Mouse (Mus musculus): ENCODE results near the gene Med9.
"Not testable (repeated sequence)": the region's sequence is repeated elsewhere in the genome, so short reads cannot be mapped to it uniquely, and the experiment has no call there.

Gene Med9

DNA sequence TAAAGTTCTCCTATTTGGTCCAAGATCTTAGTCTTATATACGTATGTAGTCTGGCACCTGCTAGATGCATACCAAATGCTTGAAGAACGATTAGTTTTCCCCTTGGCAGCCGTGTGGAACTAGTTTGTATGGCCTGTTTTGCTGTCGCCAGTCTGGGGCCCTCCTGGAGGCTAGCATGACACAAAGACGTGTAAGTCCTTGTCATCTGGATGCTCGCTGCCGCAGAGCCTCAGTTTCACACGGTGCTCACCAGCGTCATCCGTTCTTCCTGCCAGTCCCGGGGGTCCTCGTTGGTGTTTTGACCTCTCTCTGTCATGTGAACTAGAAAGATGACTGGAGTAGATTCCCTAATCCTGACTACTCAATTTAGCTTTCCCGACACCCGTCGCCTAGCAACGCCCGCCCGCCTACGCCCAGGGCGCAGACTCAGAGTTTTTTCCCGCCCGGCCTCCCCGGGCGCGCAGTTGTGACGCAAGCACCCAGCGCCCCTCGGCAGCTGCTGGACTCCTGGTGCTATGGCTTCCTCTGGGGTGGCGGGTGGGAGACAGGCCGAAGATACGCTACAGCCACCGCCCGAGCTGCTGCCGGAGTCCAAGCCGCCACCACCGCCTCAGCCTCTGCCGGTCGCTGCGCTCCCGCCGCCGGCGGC, at the start of gene Med9:
TSS of gene Med9 (plus strand) at position 455 of the 649 bp plus-strand sequence.
- peak; percentile 92 to 96 for DNase-seq (ENCODE audit: low spot score in 2 of 2)

DNA sequence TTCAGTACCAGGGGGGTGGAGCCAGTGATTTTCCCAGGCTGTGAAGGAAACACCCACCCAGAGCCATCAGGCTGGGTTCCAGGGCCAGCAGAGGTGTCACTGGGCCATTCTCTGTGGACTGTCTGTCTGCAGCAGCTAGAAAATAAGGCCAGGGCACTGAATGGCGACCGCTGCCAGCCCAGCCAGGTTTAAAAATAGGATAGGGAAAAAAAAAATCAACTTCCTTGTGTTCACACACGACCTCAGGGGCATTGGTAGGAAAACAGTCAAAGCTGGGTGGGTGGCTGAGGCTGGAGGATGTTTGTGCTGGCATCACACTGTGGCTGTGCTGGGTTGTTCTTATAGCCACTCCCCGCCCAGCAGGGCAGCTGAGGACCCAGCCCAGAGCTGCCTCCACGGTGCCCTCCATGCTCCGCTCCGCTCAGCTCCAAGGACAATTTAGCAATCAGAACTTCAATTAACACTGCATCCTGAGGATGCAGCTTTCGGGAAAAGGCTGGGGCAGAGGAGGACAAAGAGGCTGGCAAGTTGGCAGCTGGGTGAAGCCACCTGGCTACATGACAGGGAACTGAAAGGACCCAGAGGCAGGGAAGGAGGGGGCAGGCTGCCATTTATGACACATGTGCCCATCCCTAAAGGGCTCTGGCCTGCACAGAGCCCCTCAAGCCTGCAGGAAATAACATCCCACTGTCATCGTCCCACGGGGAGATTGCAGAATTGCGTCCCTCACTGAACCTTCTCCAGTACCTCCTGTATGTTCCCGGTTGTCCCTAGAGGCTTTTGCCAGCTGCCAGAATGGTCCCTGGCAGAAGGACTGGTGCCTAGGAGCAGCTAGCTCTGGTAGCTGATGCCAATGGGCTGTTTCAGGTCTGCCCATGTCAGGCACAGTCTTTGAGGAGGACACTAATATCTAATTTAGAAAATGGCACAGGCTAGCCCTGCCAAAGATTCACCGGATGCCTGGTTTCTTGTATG, 48.0 kb upstream of the Med9 start:
- no peak for DNase-seq (ENCODE audit: low spot score in 2 of 2)

DNA sequence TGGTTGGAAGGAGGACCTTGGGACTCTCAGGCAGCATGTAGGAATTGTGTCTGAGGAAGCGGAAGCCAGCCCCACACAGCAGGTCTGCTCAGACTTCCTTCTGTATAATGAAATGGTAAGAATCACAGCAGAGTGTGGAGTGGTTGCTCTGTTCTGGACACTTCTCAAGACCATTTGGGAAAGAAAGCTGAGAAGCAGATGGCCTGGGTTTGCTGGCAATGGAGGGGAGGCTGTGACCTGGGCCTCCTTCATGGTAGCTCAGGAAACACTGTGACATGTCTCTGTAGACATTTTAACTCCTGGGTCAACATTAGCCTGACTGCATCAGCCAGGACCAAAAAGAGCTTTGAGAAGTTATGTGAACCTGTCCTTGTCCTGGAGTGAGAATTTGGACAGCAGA, 47.0 kb upstream of the Med9 start:
- DNase-seq (ENCODE audit: low spot score in 2 of 2): no peak

DNA sequence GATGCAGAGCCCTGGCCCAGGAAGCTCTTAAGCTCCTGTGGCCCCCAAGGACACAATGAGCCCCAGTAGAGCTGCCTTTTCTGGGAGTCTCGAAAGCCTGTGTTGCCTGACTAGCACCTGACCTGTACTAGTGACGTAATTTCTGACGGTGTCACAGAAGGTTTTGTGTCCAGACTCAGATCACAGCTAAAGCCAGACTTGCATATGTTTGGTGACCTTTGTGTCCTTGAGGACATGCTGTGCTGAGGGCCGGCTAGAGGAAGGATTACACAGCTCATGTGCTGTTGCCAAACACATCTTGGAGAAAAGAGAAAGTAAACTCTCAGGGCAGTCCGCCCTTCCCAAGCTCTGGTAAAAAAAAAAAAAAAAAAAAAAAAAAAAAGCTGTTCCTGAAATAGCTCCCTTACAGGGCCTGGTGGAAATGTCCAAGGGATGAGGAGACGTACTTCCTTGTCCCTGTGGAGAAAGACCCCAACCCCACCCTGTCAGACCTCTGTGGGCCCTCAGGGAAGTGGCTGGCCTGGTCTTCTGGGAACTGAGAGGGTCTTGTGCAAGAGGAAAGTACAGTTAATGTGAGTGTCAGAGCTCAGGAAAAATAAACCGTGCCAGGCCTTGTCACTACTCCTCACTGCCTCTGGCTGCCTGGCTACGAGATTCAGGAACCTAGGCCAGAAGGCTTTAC, 45.8 kb upstream of the Med9 start:
- DNase-seq (ENCODE audit: low spot score in 2 of 2): no peak

DNA sequence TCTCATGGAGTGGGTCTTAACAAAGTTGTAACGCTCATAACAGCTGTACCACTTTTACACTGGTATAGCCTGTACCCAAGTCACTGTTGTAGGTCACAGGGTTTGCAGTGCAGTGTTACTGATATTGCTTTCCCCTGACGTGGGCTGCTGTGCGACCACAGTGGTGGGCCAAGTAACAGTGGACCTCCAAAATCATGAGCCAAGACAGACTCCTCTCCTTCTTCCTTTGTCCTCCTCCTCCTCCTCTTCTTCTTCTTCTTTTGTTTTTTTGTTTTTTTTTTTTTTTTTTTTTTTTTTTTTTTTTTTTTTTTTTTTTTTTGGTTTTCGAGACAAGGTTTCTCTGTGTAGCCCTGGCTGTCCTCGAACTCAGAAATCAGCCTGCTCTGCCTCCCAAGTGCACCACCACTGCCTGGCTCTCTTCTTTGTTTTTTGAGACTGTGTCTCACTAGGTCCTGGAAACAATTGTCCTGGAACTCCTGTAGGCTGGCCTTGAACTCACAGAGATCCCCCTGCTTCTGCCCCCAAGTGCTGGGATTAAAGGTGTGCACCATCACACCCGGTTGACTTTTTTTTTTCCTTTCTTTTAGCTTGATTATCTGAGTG, 41.4 kb upstream of the Med9 start:
- DNase-seq (ENCODE audit: low spot score in 2 of 2): no peak

DNA sequence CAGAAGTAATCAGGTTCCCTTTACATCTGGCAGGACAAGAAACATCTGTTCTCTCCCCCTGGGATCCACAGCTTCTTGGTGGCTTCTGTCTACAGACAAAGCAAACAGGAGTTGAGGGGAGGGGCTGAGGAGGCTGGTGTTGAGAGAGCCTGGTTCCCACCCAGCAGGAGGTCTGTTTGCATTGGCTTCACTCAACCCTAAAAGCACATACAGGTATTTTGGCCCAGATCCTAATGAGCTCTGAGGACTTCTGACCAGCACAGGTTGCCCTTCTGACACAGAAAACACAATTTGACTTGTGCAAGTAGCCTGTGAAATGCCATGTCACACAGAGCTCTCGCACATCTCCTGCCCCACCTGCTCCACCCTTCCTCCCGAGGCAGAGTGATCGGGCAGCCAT, 39.6 kb upstream of the Med9 start:
- DNase-seq (ENCODE audit: low spot score in 2 of 2): no peak

DNA sequence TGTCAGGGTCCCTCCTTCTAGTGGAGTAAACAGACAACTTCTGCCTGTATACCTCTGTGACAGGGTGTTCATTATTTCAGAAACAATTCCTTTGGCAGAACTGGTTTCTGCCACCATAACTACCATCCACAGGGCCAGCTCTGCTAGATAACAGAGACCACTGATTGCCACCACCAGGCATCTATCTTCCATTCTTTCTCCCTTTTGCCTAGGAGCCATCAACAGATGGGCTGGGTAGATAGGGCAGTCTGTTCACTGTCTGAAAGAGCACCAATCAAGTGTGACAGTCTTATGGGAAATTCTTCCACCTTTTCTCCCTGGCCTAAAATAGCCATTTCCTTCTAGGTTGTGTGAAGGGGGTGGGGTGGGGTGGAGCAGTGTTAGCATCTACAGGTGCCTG, 37.4 kb upstream of the Med9 start:
- DNase-seq (ENCODE audit: low spot score in 2 of 2): no peak

DNA sequence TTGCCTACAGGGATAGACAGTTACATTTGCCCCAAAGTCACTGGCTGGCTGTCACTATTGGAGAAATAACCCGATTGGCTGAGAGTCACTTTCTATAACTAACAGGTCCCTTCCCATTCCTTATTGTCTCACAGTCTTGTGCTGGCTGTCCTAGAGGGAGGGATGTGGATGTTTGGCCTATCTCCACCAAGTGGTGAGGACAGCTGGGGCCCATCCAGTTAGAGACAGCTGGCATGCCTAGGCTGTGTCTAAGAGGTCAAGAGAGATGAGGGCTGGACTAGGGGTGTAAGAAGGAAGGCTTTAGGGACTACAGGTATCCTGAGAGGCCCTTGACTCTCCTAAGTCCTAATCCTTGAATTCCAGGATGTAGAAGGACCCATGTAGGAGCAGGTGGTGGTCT, 36.5 kb upstream of the Med9 start:
- no peak for DNase-seq (ENCODE audit: low spot score in 2 of 2)

DNA sequence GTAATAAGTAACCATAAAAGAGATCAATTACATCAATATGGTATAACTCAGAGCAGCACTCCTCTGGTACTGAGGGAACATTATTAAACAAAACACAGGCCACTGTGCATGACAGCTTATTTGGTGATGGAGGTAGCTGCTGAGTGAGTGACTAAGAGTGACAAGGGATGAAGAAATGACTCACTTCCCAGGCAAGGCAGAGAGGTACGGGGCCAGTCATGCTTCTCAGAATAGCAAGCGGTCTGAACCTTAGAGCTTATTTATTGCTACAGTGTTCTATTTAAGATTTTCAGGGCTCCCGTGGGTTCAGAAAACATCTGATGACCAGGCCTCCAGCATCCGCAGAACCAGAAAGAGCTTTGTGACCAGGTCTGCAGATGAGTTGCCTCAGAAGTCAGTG, 34.3 kb upstream of the Med9 start:
- DNase-seq (ENCODE audit: low spot score in 2 of 2): no peak

DNA sequence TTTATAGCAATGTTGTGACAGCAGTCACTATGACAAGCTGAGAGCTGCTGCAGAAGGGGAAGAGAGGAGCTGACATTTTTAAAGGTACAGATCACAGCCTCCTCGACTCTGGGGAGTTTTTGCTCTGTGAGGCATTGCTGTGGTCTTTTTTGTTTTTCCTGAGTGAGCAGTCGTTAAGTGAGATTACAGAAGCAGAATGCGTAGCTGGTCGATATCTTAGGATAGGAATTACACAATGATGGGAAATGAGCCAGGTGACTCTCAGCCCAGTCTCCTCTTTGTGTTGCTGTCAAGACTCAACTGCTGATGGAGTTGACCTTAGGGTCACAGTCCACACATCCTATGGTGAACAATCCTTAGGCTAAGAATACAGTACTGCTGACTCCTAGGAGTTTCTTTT, 30.0 kb upstream of the Med9 start:
- no peak for DNase-seq (ENCODE audit: low spot score in 2 of 2)

DNA sequence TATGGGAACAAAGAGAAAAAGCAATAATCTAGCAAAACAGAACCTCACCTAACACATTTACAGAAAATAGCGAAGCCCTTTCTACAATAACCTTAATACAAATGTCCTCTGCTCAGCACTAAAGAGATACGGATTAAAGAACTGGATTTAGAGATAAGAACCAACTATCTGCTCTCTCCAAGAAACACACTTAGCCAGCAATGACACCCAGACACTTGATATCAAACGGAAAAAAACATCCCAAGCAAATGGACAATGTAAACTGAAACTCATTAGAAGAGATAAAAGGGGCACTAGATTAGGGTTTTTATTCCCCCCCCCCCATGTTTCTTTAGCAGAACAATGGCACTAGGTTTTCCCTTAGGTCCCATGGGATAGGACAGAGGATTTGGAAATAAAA, 28.6 kb upstream of the Med9 start:
- no peak for DNase-seq (ENCODE audit: low spot score in 2 of 2)

DNA sequence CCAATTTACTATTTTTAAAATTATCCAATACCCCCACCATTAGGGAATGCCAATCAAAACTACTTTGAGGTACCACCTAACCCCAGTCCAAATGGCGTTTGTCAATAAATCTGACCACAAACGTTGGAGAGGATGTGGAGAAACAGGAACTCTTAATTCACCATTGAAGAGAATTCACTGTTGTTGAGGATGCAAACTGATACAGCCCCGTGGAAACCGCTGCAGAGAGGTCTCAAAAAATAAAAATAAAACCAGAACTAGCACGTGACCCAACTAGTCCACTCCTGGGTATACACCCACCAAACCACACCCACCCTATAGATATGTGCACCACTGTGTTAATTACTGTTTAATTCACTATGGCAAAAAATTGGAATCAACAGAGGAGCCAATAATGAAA, 27.7 kb upstream of the Med9 start:
- no peak for DNase-seq (ENCODE audit: low spot score in 2 of 2)

DNA sequence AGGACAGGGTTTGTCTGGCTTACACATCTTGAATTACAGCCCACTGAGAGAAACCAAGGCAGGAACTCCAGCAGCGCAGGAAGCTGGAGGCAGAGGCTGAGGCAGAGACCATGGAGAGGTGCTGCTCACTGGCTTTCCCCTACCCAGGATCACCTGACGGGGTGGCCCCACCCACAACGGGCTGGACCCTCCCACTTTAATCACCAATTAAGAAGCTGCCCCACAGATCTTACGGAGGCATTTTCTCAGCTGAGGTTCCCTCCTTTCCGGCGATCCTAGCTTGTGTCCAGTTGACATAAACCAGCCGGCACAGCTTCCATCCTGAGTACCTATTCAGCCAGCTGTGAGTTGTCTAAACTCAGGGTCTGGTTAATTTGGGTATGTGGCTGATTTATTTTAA, 26.7 kb upstream of the Med9 start:
- peak in 1 of 2 experiments; percentile 60 for DNase-seq (ENCODE audit: low spot score in 2 of 2)

DNA sequence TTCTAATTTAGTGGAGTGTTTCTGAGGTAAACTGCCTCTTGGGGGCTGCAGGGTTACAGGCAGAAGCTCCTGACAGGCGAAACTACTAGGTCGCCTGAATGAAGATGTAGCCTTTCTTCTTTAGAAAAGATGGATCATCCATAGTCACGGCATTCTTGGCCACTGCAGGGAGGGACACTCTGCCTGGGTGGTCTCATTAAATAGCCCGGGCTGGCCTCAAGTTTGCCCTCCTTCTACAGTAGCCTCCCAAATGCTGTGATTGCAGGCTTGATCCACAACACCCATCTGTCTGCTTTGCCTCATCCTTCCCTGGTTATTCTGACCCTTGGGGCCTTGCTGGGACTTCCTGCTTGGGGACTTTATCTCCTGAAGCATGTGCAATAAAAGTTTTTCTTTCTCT, 18.0 kb upstream of the Med9 start:
- no peak for DNase-seq (ENCODE audit: low spot score in 2 of 2)

DNA sequence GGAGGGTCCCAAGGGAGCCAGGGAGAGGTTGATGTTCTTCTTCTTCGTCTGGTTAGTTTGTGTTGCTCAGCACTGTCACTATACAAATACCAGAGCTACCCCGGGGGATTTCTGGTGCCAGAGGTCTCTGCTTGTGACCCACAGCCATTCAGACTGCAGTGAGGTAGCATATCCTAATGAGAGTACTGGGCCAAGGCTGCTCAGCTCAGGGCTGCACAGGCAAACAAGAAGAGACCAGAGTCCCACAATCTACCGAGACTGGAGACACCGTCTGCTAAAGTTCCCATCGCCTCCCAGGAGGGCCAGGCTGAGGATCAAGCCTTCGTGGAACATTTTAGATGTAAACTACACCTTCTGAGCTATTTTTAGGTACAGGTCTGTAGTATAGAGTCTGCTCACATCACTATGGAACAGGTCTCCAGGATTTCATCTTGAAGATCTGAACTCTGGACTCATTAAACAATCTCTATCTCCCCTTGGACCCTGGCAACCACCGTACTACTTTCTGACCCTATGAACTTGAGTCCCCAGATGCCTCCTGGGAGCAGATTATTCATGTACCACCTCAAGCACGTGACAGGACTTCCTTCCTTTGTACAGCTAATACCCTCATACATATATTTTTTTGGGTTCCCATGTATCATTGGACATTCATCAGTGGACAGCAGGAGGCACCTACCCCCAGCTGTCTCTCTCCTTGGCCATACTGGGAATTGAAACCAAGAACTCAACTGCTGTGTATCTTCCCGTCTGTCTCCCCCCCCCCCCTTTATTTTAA, 15.3 kb upstream of the Med9 start:
- DNase-seq (ENCODE audit: low spot score in 2 of 2): no peak

DNA sequence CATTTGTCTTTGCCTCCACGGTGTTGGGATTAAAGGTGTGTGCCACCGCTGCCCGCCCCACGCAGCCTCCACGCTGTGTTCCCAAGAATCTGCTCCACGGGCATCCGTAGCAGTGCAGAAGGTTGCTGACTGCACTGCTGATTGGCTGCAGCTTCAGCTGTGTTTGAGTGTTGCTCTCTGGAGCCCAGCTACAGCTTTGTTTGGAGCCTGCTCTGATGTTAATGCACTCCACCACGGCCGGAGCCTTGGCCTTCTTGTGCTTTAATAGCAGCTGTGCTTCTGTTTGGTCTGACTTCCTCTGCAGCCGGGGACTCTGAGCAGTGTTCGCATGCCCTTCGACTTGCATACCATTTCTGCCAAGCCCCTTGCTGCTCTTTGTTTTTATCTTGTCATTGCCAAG, 14.1 kb upstream of the Med9 start:
- DNase-seq (ENCODE audit: low spot score in 2 of 2): no peak

DNA sequence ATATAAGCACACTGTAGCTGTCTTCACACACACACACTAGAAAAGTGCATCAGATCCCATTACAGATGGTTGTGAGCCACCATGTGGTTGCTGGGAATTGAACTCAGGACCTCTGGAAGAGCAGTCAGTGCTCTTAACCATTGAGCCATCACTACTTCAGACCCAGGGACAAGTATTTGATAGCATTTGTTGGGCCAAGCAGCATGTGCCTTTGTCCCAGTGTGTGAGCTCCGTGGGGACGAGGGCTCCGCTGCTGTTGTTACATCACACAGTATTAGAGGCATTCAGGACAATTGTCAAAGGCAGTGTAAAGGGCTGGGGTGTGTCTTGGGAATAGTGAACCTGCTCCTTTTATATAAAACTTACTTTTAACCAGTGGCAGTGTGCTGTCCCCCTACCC, 11.0 kb upstream of the Med9 start:
- DNase-seq (ENCODE audit: low spot score in 2 of 2): no peak

DNA sequence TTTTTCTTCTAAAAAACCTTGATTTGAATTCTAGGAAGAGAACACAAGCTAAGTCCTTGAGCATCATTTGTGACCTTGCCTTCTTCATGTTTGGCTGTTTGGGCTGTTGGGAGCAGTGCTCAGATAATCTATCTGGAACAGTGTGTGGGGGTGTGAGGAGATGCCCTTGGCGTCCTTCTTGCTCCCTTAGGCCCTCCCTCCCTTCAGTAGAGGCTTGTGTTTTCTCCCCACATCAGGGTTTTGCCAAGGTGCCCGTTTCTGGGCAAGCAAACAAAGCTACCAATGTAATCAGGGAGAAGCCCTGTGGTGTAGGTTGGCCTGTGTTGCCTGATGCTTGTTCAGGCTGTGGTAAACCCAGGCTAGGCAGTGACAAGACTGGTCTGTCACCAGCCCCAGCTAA, 10.4 kb upstream of the Med9 start:
- DNase-seq (ENCODE audit: low spot score in 2 of 2): no peak

DNA sequence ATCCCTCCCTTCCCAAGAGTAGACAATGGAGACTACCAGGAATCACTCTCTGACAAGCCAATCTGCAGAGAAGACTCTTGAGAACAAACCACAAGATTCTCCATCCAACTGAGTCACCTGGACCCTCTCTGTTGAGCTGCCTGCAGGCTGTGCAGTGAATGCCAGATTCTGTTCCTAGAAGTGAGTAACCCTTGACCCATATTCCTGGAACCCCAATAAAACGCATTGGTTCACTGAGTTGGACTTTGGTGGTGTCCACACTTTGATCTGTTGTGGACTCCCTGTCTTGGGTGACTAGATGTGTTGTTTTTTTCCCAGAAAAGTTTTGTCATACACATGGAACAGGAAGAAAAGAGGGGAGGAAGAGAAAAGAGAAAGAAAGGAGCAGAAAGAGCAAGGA, 8.2 kb upstream of the Med9 start:
- no peak for DNase-seq (ENCODE audit: low spot score in 2 of 2)

DNA sequence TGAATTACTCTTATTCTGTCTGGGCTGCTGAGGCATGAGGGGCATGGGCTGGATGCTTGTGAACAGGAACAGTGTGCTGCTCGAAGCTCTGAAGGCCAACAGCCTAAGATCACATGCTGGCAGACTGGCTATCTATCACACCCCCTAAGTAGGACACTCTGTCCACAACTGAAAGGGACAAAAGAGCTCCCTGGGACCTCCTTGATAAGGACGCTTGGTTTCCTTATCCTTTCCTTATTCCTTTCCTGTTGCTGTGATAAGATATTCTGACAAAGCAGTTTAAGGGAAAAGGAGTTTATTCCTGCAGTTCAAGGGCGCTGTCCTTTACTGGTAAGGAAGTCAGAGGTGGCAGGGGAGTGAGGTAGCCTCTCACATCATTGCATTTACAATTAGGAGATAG, 7.4 kb upstream of the Med9 start:
- DNase-seq (ENCODE audit: low spot score in 2 of 2): no peak

DNA sequence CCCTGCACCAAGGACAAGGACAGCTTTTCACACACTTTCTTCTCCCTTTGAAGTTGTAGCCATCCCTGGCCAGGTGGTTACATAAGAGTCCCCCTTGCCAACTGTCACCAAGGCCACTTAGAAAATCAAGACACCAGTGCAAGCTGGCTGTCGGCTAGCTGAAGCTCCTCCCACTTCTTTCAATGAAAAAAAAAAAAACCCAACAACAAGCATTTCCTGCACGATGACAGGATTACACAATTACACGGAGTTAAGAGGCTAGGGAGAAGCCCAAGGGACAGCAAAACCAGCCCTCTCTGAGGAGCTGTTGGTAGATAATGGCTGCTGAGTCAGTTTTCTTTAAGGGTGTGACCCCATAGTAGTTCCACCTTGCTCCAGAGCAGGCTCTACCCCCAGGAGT, 6.6 kb upstream of the Med9 start:
- no peak for DNase-seq (ENCODE audit: low spot score in 2 of 2)

DNA sequence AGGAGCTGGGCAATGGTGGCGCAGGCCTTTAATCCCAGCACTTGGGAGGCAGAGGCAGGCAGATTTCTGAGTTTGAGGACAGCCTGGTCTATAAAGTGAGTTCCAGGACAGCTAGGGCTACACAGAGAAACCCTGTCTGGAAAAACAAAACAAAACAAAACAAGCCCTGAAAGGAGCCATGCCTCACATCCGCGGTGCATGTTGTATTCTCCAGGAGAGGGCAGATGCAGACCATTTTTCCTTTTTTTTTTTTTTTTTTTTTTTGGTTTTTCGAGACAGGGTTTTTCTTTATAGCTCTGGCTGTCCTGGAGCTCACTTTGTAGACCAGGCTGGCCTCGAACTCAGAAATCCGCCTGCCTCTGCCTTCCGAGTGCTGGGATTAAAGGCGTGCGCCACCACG, 3.2 kb upstream of the Med9 start:
- not testable (repeated sequence) for DNase-seq (ENCODE audit: low spot score in 2 of 2)

Data from urinary bladder, postnatal 4 days (tissue).